Mouse (Mus musculus) liver, embryonic 11.5 days (tissue): ENCODE data around the gene Shld2. TPM values are rescaled to one million over a fixed set of nuclear protein-coding genes. Genes with fewer than 3 reads are reported as not detected.

Source experiments
- ATAC-seq: fragments of 200-750 bp; cut with Nextera tagmentation; replicated peaks from 2 replicates; pipeline ENCODE4 v1.8.0; 2017; ENCODE audit warnings: moderate number of reproducible peaks, mild to moderate bottlenecking, moderate TSS enrichment, moderate library complexity; ENCODE audit not compliant: low FRiP score
- DNase-seq: peaks from one replicate; pipeline ENCODE4 v3.0.0-alpha.2; 2017; ENCODE audit warnings: low spot score
- H3K27ac ChIP-seq: fragments of 300-500 bp; sonication (generic); 2 replicates; pipeline ENCODE4 v1.5.1; 2014; ENCODE audit warnings: mild to moderate bottlenecking, low read depth, low read length, control low read depth
- H3K27me3 ChIP-seq: fragments of 300-500 bp; sonication (generic); replicated peaks from 2 replicates; pipeline ENCODE4 v1.6.1; 2014; ENCODE audit warnings: low read length, mixed read lengths; ENCODE audit not compliant: control insufficient read depth, insufficient read depth
- H3K36me3 ChIP-seq: fragments of 300-500 bp; sonication (generic); 2 replicates; pipeline ENCODE4 v1.6.1; 2014; ENCODE audit warnings: mild to moderate bottlenecking, low read length, moderate library complexity, mixed read lengths; ENCODE audit not compliant: control insufficient read depth, insufficient read depth
- H3K4me1 ChIP-seq: fragments of 300-500 bp; sonication (generic); replicated peaks from 2 replicates; pipeline ENCODE4 v1.6.1; 2014; ENCODE audit warnings: low read length, mixed read lengths; ENCODE audit not compliant: control insufficient read depth, insufficient read depth
- H3K4me2 ChIP-seq: fragments of 300-500 bp; sonication (generic); 2 replicates; pipeline ENCODE4 v1.6.1; 2014; ENCODE audit warnings: mild to moderate bottlenecking, control low read depth, moderate library complexity
- H3K4me3 ChIP-seq: fragments of 300-500 bp; sonication (generic); 2 replicates; pipeline ENCODE4 v1.5.1; 2014; ENCODE audit warnings: low read depth, low read length, control low read depth
- H3K9ac ChIP-seq: fragments of 300-500 bp; sonication (generic); 2 replicates; pipeline ENCODE4 v1.6.1; 2014; ENCODE audit warnings: low read depth, low read length, control low read depth
- H3K9me3 ChIP-seq: fragments of 300-500 bp; sonication (generic); 2 replicates; pipeline ENCODE4 v1.6.1; 2016; ENCODE audit warnings: low read length, inconsistent platforms, mixed read lengths; ENCODE audit not compliant: control insufficient read depth
- WGBS: fragments of 180-500 bp; shearing (Covaris S2); extraction: QIAGEN DNeasy Blood & Tissue Kit; methylation state at CpG from one replicate; pipeline ENCODE4 v1.1.7; 2014; 5-methylcytosine and 5-hydroxymethylcytosine counted together
- polyA plus RNA-seq: library from polyadenylated mRNA; unstranded; fragments of >200 nt; fragmentation: Nextera tagmentation; extraction: Ambion mirVana; gene quantifications from 2 replicates; pipeline ENCODE4 v1.2.1, GENCODE M21; 2014

Shld2 gene
- polyA plus RNA-seq, 1 experiment from 2014 or later: 10.5 TPM

DNA sequence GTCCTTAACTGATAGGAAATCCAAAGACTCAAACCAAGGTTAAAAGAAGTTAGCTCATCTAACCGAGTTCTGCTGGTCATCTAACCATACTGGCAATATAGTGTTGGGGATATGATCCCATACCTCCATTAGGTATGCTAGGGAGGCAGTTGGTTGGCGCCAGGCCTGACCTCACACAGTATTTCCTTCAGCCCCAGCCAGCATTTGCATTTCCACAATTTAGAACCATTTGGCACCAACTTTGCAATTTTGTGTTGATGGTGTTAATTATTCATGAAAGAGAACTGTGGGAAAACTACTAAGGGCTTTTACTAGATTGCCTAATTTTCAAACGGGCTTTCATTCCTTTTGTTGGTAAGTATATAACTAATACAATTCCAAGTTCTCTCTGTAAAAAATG is 21.6 kb upstream of the Shld2 start:
- Histone ChIP-seq H3K4me2 (no peak overlapping the region), H3K9ac (no peak overlapping the region), H3K27ac (no peak overlapping the region), H3K36me3 (peaks cover 35% of the 10 kb centered on the region), H3K27me3 (no peaks in the 10 kb centered on the region), H3K4me3 (no peak overlapping the region), H3K4me1 (0 out of 2 replicates have a peak, but pooled peaks cover 3% of the 10 kb centered on the region), H3K9me3 (no peaks in the 10 kb centered on the region)
- WGBS: 88% methylated on average over 3 of the region's 3 CpGs
- DNase-seq: no peak
- ATAC-seq: no peak

DNA sequence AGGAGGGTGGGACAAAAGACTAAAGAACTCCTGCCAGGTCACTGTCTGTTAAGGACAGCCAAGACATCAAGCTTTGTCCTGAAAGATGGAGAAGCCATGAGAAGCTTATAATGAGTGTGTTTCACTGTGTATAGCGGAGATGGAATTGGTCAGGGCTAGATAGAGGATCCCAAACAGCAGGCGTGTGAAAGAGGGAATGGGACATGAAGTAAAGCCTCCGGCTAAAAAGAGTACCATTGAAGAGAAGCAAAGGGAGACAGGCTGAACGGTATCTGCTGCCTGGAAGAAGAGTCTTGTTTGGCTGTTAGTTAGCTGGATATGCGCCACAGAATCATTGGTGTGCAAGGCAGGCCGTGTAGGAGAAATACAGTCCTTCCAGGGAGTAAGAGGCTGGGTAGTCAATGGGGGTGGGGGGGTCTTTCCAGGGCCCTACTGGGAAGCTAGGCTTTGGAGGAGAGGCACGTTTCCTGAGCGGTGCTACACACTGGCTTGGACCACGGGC is 20.4 kb upstream of the Shld2 start:
- DNase-seq (no peak), ATAC-seq (no peak)
- 88% methylated on average over 9 of the region's 9 CpGs for WGBS
- H3K27me3 ChIP-seq: no peaks in the 10 kb centered on the region
- 0 out of 2 replicates have a peak, but pooled peaks cover 3% of the 10 kb centered on the region for H3K4me1 ChIP-seq
- H3K9me3 ChIP-seq: no peaks in the 10 kb centered on the region
- H3K4me3 ChIP-seq: no peak overlapping the region
- no peak overlapping the region for H3K27ac ChIP-seq
- no peak overlapping the region for H3K4me2 ChIP-seq
- H3K9ac ChIP-seq: no peak overlapping the region
- peaks cover 30% of the 10 kb centered on the region for H3K36me3 ChIP-seq

DNA sequence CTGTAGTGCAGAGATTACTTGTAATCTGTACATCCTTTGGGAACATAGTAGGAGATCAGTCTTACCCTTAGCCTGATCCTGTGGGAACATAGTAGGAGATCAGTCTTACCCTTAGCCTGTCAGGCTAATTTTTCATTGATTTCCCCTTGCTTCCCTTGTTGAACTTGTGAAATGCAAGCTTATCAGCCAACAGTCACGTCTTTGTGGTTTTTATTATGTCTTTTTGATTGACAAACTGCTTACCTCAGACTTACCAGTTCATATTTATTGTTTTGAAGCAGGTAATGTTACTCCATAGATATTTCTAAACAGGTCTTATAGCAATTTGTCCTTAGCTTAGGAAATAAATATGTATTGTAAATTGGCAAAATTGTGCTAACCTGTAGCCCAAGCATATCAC is 17.3 kb upstream of the Shld2 start:
- Histone ChIP-seq H3K4me1 (0 out of 2 replicates have a peak, but pooled peaks cover 3% of the 10 kb centered on the region), H3K36me3 (peaks cover 27% of the 10 kb centered on the region), H3K27me3 (no peaks in the 10 kb centered on the region), H3K27ac (no peak overlapping the region), H3K4me3 (no peak overlapping the region), H3K9me3 (no peaks in the 10 kb centered on the region), H3K4me2 (no peak overlapping the region), H3K9ac (no peak overlapping the region)
- DNase-seq (peak; percentile 15), ATAC-seq (no peak)
- WGBS: 33% methylated on average over 1 of the region's 1 CpGs

GRCm38 (mm10) chr14:34326606-34327005 is 16.3 kb upstream of the Shld2 start:
- DNase-seq (peak; percentile 15), ATAC-seq (no peak)
- Histone ChIP-seq H3K9me3 (no peaks in the 10 kb centered on the region), H3K4me3 (no peak overlapping the region), H3K4me1 (0 out of 2 replicates have a peak, but pooled peaks cover 3% of the 10 kb centered on the region), H3K4me2 (no peak overlapping the region), H3K9ac (no peak overlapping the region), H3K27me3 (no peaks in the 10 kb centered on the region), H3K27ac (no peak overlapping the region), H3K36me3 (peaks cover 27% of the 10 kb centered on the region)
- WGBS: 61% methylated on average over 3 of the region's 3 CpGs

GRCm38 (mm10) chr14:34323576-34324085 is 13.3 kb upstream of the Shld2 start:
- 90% methylated on average over 5 of the region's 5 CpGs for WGBS
- Histone ChIP-seq H3K4me3 (no peak overlapping the region), H3K4me2 (no peak overlapping the region), H3K9ac (no peak overlapping the region), H3K27ac (no peak overlapping the region), H3K27me3 (no peaks in the 10 kb centered on the region), H3K36me3 (peaks cover 19% of the 10 kb centered on the region; the same call in 1 of the 2 replicates), H3K4me1 (0 out of 2 replicates have a peak, but pooled peaks cover 3% of the 10 kb centered on the region), H3K9me3 (no peaks in the 10 kb centered on the region)
- no peak; the same call in 1 of the 2 replicates for ATAC-seq
- DNase-seq: peak; percentile 28

DNA sequence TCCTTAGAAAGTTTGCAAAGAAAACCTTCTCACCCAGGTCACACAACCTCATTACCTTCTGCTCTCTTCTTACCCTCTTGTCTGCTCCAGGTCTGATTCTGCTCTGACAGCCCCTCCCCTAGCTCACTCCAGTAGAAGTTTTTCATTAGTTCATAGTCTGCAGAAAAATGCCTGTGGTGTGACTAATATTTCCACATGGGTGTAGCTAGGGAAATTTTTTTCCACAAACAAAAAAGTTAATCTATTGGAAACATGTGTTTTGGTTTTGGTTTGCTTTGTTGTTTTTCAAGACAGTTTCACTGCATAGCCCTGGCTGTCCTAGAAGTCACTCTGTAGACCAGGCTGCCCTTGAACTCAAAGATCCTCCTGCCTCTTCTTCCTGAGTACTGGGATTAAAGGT is 7.8 kb upstream of the Shld2 start:
- Histone ChIP-seq H3K9ac (no peak overlapping the region), H3K27me3 (no peaks in the 10 kb centered on the region), H3K9me3 (no peaks in the 10 kb centered on the region), H3K4me1 (peaks cover 4% of the 10 kb centered on the region; the same call in 1 of the 2 replicates), H3K4me3 (no peak overlapping the region), H3K36me3 (peaks cover 16% of the 10 kb centered on the region; the same call in 1 of the 2 replicates), H3K4me2 (no peak overlapping the region), H3K27ac (no peak overlapping the region)
- DNase-seq (no peak), ATAC-seq (no peak)

GRCm38 (mm10) chr14:34317431-34317830 is 7.1 kb upstream of the Shld2 start:
- H3K27ac ChIP-seq: no peak overlapping the region
- peaks cover 8% of the 10 kb centered on the region; the same call in 1 of the 2 replicates for H3K4me1 ChIP-seq
- no peaks in the 10 kb centered on the region for H3K9me3 ChIP-seq
- H3K4me2 ChIP-seq: no peak overlapping the region; the same call in 1 of the 2 replicates
- ATAC-seq: no peak
- no peaks in the 10 kb centered on the region for H3K27me3 ChIP-seq
- 85% methylated on average over 3 of the region's 3 CpGs for WGBS
- DNase-seq: no peak
- no peak overlapping the region for H3K4me3 ChIP-seq
- peaks cover 16% of the 10 kb centered on the region; the same call in 1 of the 2 replicates for H3K36me3 ChIP-seq
- no peak overlapping the region for H3K9ac ChIP-seq

DNA sequence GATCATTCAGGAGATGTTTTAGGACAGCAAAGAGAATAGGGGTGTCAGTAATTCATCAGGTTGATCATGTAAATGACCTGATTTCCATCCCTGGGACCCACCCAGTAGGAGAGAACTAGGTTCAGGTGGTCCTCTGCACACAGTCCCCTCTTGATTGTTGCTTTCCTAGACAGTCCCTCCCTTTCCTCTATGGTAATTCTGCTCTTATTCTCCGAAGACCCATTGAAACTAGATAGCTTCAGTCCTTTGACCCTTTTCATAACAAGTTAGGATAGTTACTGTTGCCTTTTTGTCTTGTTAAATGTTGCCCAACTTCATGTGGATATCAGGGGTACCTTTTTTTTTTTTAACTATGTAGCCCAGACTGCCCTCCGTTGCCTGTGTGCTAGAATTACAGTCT is 6.1 kb upstream of the Shld2 start:
- ATAC-seq (no peak), DNase-seq (peak; percentile 8)
- peaks cover 8% of the 10 kb centered on the region; the same call in 1 of the 2 replicates for H3K4me1 ChIP-seq
- H3K36me3 ChIP-seq: peaks cover 13% of the 10 kb centered on the region; the same call in 1 of the 2 replicates
- WGBS: 85% methylated on average over 2 of the region's 2 CpGs
- no peaks in the 10 kb centered on the region for H3K9me3 ChIP-seq
- H3K27me3 ChIP-seq: no peaks in the 10 kb centered on the region
- H3K9ac ChIP-seq: no peak overlapping the region
- H3K4me2 ChIP-seq: no peak overlapping the region; the same call in 1 of the 2 replicates
- H3K27ac ChIP-seq: no peak overlapping the region
- no peak overlapping the region for H3K4me3 ChIP-seq

DNA sequence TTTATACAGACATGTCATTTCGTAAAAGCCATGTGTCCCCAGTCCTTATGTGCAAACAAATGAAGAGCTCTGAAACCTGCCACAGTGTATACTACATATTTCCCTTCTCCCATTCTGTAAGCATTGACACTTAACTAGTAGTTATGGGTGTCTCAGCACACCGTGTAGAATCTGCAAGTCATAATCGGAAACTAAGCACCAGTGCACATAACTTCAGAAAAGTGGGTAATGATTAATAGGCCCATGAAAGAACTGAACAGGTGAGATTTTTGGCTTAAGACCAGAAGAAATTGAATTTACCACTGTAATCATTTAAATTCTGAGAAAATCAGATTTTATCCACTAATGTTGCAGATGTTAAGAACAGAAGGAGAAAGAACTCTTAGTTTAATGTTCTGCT is 4.5 kb upstream of the Shld2 start:
- H3K27ac ChIP-seq: no peak overlapping the region
- H3K4me1 ChIP-seq: peaks cover 8% of the 10 kb centered on the region; the same call in 1 of the 2 replicates
- 79% methylated on average over 3 of the region's 3 CpGs for WGBS
- peaks cover 10% of the 10 kb centered on the region; the same call in 1 of the 2 replicates for H3K36me3 ChIP-seq
- ATAC-seq (no peak), DNase-seq (no peak)
- H3K4me2 ChIP-seq: peak overlapping the region; percentile 45
- H3K27me3 ChIP-seq: no peaks in the 10 kb centered on the region
- H3K4me3 ChIP-seq: 0 out of 2 replicates have a peak overlapping the region, but pooled peaks have one; percentile 26
- H3K9me3 ChIP-seq: no peaks in the 10 kb centered on the region
- H3K9ac ChIP-seq: no peak overlapping the region
